ENCODE assay signal across 11 mouse cellular contexts in genomic region chr2:170550240-170550639, GRCm38 (mm10). TPM values are rescaled to one million over a fixed set of nuclear protein-coding genes. Genes with fewer than 3 reads are reported as not detected.
A peak's percentile ranks its signal among the peaks of the same experiment; 100 is the strongest.
DNase-seq lines count a peak whose midpoint lies in the region; ATAC-seq lines count a peak whose summit lies in the region.
"Had no signal": no experiment of that assay in that cellular context is flagged by ENCODE, and none has a peak within 500 bp of the region (broad histone marks: within the 10 kb centered on the region; RNA-seq: fewer than 3 reads in every experiment).

No protein-coding gene starts in this region.

- no peaks in the 10 kb centered on the region for H3K36me3 ChIP-seq in kidney, embryonic 15.5 days
- no peaks in the 10 kb centered on the region for H3K36me3 ChIP-seq in intestine, embryonic 16.5 days (ENCODE audit: control insufficient read depth, insufficient read depth, low read length)

- no peaks in the 10 kb centered on the region for H3K9me3 ChIP-seq in kidney, embryonic 15.5 days (replicated peaks)
- no peaks in the 10 kb centered on the region for H3K9me3 ChIP-seq in intestine, embryonic 16.5 days (ENCODE audit: control insufficient read depth, low read length)

- DNase-seq in kidney, postnatal 25 days: no peak
- peak; percentile 56 to 66 for DNase-seq in right cerebral cortex, postnatal 10 days (ENCODE audit: low spot score in 2 of 2)
- DNase-seq in right cerebral cortex, postnatal 14 days: no peak
- DNase-seq in embryo, embryonic 10 days (ENCODE audit: low spot score): no peak
- DNase-seq: cerebellum, adult 8-10 months; gastrocnemius, postnatal 14 days had no signal

- 0 out of 2 replicates have a peak overlapping the region, but pooled peaks have one; percentile 56 for H3K27ac ChIP-seq in kidney, embryonic 15.5 days
- H3K27ac ChIP-seq in intestine, embryonic 16.5 days (ENCODE audit: low read length): no peak overlapping the region
- H3K27ac ChIP-seq: left cerebral cortex, adult 2 months had no signal

- peaks cover 33% of the 10 kb centered on the region for H3K4me1 ChIP-seq in kidney, embryonic 15.5 days
- peaks cover 2% of the 10 kb centered on the region; the same call in 1 of the 2 replicates for H3K4me1 ChIP-seq in intestine, embryonic 16.5 days (ENCODE audit: control insufficient read depth, insufficient read depth, low read length)

- H3K4me3 ChIP-seq in kidney, embryonic 15.5 days (replicated peaks): no peak overlapping the region
- H3K4me3 ChIP-seq in intestine, embryonic 16.5 days (ENCODE audit: low read length): no peak overlapping the region
- H3K4me3 ChIP-seq: left cerebral cortex, adult 2 months had no signal

- ATAC-seq in kidney, embryonic 15.5 days (replicated peaks; ENCODE audit: low FRiP score): 0 out of 2 replicates have a peak, but pooled peaks have one; percentile 19
- ATAC-seq in intestine, embryonic 16.5 days: peak; percentile 74
- ATAC-seq in erythroblast, adult 5-6 weeks (replicated peaks; ENCODE audit: low FRiP score, poor library complexity, severe bottlenecking): no peak
- ATAC-seq: Patski had no signal

- H3K27me3 ChIP-seq in kidney, embryonic 15.5 days: no peaks in the 10 kb centered on the region
- no peaks in the 10 kb centered on the region for H3K27me3 ChIP-seq in intestine, embryonic 16.5 days (replicated peaks; ENCODE audit: control insufficient read depth, insufficient read depth, low read length)

- H3K4me2 ChIP-seq in kidney, embryonic 15.5 days: no peak overlapping the region
- no peak overlapping the region for H3K4me2 ChIP-seq in intestine, embryonic 16.5 days (ENCODE audit: low read depth, low read length)

- no peak overlapping the region for H3K9ac ChIP-seq in kidney, embryonic 15.5 days
- H3K9ac ChIP-seq in intestine, embryonic 16.5 days (ENCODE audit: low read depth, low read length): no peak overlapping the region

- WGBS in kidney, embryonic 15.5 days: 23% methylated on average over 5 of the region's 5 CpGs
- 23% methylated on average over 5 of the region's 5 CpGs for WGBS in intestine, embryonic 16.5 days

RNA-seq across cellular contexts. Expression of gene 4930470P17Rik, which starts 51.6 kb away (rescaled TPM):
- polyA plus RNA-seq in kidney, embryonic 15.5 days (2015; fragmentation: Nextera tagmentation; extraction: Ambion mirVana): not detected in 2 replicates
- not detected in 2 replicates for polyA plus RNA-seq in intestine, embryonic 16.5 days (2015; fragmentation: Nextera tagmentation; extraction: Ambion mirVana)
- total RNA-seq in erythroblast, adult 5-6 weeks (2015; ENCODE audit: low replicate concordance): not detected in 2 replicates
- not detected in 2 replicates for total RNA-seq in erythroblast, adult 5-6 weeks (2017; ENCODE audit: low replicate concordance)
- total RNA-seq: gastrocnemius, postnatal 14 days; left cerebral cortex, adult 2 months had no signal
- polyA plus RNA-seq: Patski had no signal

RNA-seq across cellular contexts. Expression of gene Cyp24a1, which starts 53.3 kb away (rescaled TPM):
- polyA plus RNA-seq in kidney, embryonic 15.5 days (2015; fragmentation: Nextera tagmentation; extraction: Ambion mirVana): 1.7 and 1.8 TPM in 2 replicates
- polyA plus RNA-seq in intestine, embryonic 16.5 days (2015; fragmentation: Nextera tagmentation; extraction: Ambion mirVana): not detected in 2 replicates
- total RNA-seq in erythroblast, adult 5-6 weeks (2015; ENCODE audit: low replicate concordance): not detected in 2 replicates
- total RNA-seq in erythroblast, adult 5-6 weeks (2017; ENCODE audit: low replicate concordance): not detected in 2 replicates
- total RNA-seq: gastrocnemius, postnatal 14 days; left cerebral cortex, adult 2 months had no signal

RNA-seq across cellular contexts. Expression of gene Pfdn4, which starts 54.0 kb away (rescaled TPM):
- polyA plus RNA-seq in kidney, embryonic 15.5 days (2015; fragmentation: Nextera tagmentation; extraction: Ambion mirVana): 77.8 and 103 TPM in 2 replicates
- polyA plus RNA-seq in intestine, embryonic 16.5 days (2015; fragmentation: Nextera tagmentation; extraction: Ambion mirVana): 46.6 and 48.5 TPM in 2 replicates
- total RNA-seq in erythroblast, adult 5-6 weeks (2015; ENCODE audit: low replicate concordance): 14.0 and 23.6 TPM in 2 replicates
- total RNA-seq in erythroblast, adult 5-6 weeks (2017; ENCODE audit: low replicate concordance): 3.5 and 16.2 TPM in 2 replicates

Comparison
In these comparisons a context has a peak if more than half of its experiments do, and no peak if none do; other contexts are left out.
1. DNase-seq: peak in right cerebral cortex, postnatal 10 days (2 of 2); none in kidney, postnatal 25 days (0 of 2), right cerebral cortex, postnatal 14 days (single experiment) and embryo, embryonic 10 days (single experiment).